Mouse (Mus musculus): ENCODE results near the gene Ctla2b. TPM values are rescaled to one million over a fixed set of nuclear protein-coding genes. Genes with fewer than 3 reads are reported as not detected.
"Not testable (repeated sequence)": the region's sequence is repeated elsewhere in the genome, so short reads cannot be mapped to it uniquely, and the experiment has no call there.

Ctla2b gene
- polyA plus RNA-seq (2014; fragmentation: Nextera tagmentation; extraction: Ambion mirVana), result 7.1 and 8.5 TPM in 2 replicates

- no peaks in the 10 kb centered on the region for H3K36me3 ChIP-seq (ENCODE audit: control insufficient read depth, insufficient read depth, low read length)
- no peak within 1 kb of the TSS for H3K4me3 ChIP-seq (ENCODE audit: control insufficient read depth in 1 of 2, insufficient read depth in 1 of 2, low read depth in 1 of 2, low read length in 2 of 2)
- no peak within 1 kb of the TSS for H3K9ac ChIP-seq (ENCODE audit: low read length)
- peak within 1 kb of the TSS; percentile 69 to 88 for H3K27ac ChIP-seq (replicated peaks in 1 of 2; ENCODE audit: control insufficient read depth in 1 of 2, insufficient read depth in 1 of 2, low read depth in 2 of 2, low read length in 2 of 2)
- 35% methylated on average over 3 of the region's 3 CpGs for WGBS
- no peaks in the 10 kb centered on the region for H3K27me3 ChIP-seq (ENCODE audit: control insufficient read depth, insufficient read depth, low read length)
- H3K4me1 ChIP-seq (ENCODE audit: control insufficient read depth in 2 of 2, insufficient read depth in 2 of 2, low read length in 2 of 2), result no peaks in the 10 kb centered on the region
- peak; percentile 86 for ATAC-seq (ENCODE audit: insufficient number of reproducible peaks, insufficient read depth, low FRiP score, low read depth)
- H3K4me2 ChIP-seq (ENCODE audit: low read length), result no peak within 1 kb of the TSS
- no peaks in the 10 kb centered on the region; the same call in none of the 2 replicates for H3K9me3 ChIP-seq (ENCODE audit: control insufficient read depth, low read length)
These were observed at the start of gene Ctla2b for GRCm38 (mm10) chr13:60897328-60897727. Gene Ctla2b (minus strand): TSS chr13:60897447.

GRCm38 (mm10) chr13:60941884-60942283 is 44.6 kb upstream of the Ctla2b start, which contains the start of gene Tpbpa:
Gene Tpbpa (minus strand): TSS chr13:60941984.
- H3K27ac ChIP-seq (replicated peaks in 1 of 2; ENCODE audit: control insufficient read depth in 1 of 2, insufficient read depth in 1 of 2, low read depth in 2 of 2, low read length in 2 of 2); H3K4me1 ChIP-seq (ENCODE audit: control insufficient read depth in 2 of 2, insufficient read depth in 2 of 2, low read length in 2 of 2); H3K9me3 ChIP-seq (ENCODE audit: control insufficient read depth, low read length); H3K27me3 ChIP-seq (ENCODE audit: control insufficient read depth, insufficient read depth, low read length); ATAC-seq (ENCODE audit: insufficient number of reproducible peaks, insufficient read depth, low FRiP score, low read depth); H3K36me3 ChIP-seq (ENCODE audit: control insufficient read depth, insufficient read depth, low read length); H3K4me3 ChIP-seq (ENCODE audit: control insufficient read depth in 1 of 2, insufficient read depth in 1 of 2, low read depth in 1 of 2, low read length in 2 of 2); H3K9ac ChIP-seq (ENCODE audit: low read length); H3K4me2 ChIP-seq (ENCODE audit: low read length): not testable (repeated sequence)
- WGBS, result 63% methylated on average over 3 of the region's 3 CpGs

- Histone ChIP-seq H3K9me3 (ENCODE audit: control insufficient read depth, low read length) (no peaks in the 10 kb centered on the region), H3K9ac (ENCODE audit: low read length) (no peak within 1 kb of the TSS), H3K27me3 (ENCODE audit: control insufficient read depth, insufficient read depth, low read length) (no peaks in the 10 kb centered on the region), H3K4me3 (ENCODE audit: control insufficient read depth in 1 of 2, insufficient read depth in 1 of 2, low read depth in 1 of 2, low read length in 2 of 2) (no peak within 1 kb of the TSS), H3K4me2 (ENCODE audit: low read length) (no peak within 1 kb of the TSS), H3K4me1 (ENCODE audit: control insufficient read depth in 2 of 2, insufficient read depth in 2 of 2, low read length in 2 of 2) (no peaks in the 10 kb centered on the region), H3K36me3 (ENCODE audit: control insufficient read depth, insufficient read depth, low read length) (no peaks in the 10 kb centered on the region), H3K27ac (replicated peaks in 1 of 2; ENCODE audit: control insufficient read depth in 1 of 2, insufficient read depth in 1 of 2, low read depth in 2 of 2, low read length in 2 of 2) (peak within 1 kb of the TSS; percentile 37 to 62; a peak in 2 of 4 replicates)
- 40% methylated on average over 5 of the region's 5 CpGs for WGBS
- ATAC-seq (ENCODE audit: insufficient number of reproducible peaks, insufficient read depth, low FRiP score, low read depth), result peak; percentile 88
These were observed 39.3 kb upstream of the Ctla2b start, which contains the start of the genes Gm49391 and Ctla2a for GRCm38 (mm10) chr13:60936500-60936901. Gene Gm49391 (minus strand): TSS chr13:60936571. Gene Ctla2a (minus strand): TSS chr13:60936625.

GRCm38 (mm10) chr13:60935490-60935889 is 38.2 kb upstream of the Ctla2b start, which contains the start of gene Gm49393:
Gene Gm49393 (minus strand): TSS chr13:60935590.
- H3K36me3 ChIP-seq (ENCODE audit: control insufficient read depth, insufficient read depth, low read length); H3K27me3 ChIP-seq (ENCODE audit: control insufficient read depth, insufficient read depth, low read length); H3K4me1 ChIP-seq (ENCODE audit: control insufficient read depth in 2 of 2, insufficient read depth in 2 of 2, low read length in 2 of 2); H3K9ac ChIP-seq (ENCODE audit: low read length); ATAC-seq (ENCODE audit: insufficient number of reproducible peaks, insufficient read depth, low FRiP score, low read depth); H3K27ac ChIP-seq (replicated peaks in 1 of 2; ENCODE audit: control insufficient read depth in 1 of 2, insufficient read depth in 1 of 2, low read depth in 2 of 2, low read length in 2 of 2); H3K4me3 ChIP-seq (ENCODE audit: control insufficient read depth in 1 of 2, insufficient read depth in 1 of 2, low read depth in 1 of 2, low read length in 2 of 2); H3K9me3 ChIP-seq (ENCODE audit: control insufficient read depth, low read length); H3K4me2 ChIP-seq (ENCODE audit: low read length): not testable (repeated sequence)
- 50% methylated on average over 2 of the region's 2 CpGs for WGBS

- not testable (repeated sequence) for H3K36me3 ChIP-seq (ENCODE audit: control insufficient read depth, insufficient read depth, low read length); H3K27ac ChIP-seq (replicated peaks in 1 of 2; ENCODE audit: control insufficient read depth in 1 of 2, insufficient read depth in 1 of 2, low read depth in 2 of 2, low read length in 2 of 2); H3K27me3 ChIP-seq (ENCODE audit: control insufficient read depth, insufficient read depth, low read length); H3K4me1 ChIP-seq (ENCODE audit: control insufficient read depth in 2 of 2, insufficient read depth in 2 of 2, low read length in 2 of 2); H3K4me2 ChIP-seq (ENCODE audit: low read length); H3K9me3 ChIP-seq (ENCODE audit: control insufficient read depth, low read length); H3K9ac ChIP-seq (ENCODE audit: low read length); ATAC-seq (ENCODE audit: insufficient number of reproducible peaks, insufficient read depth, low FRiP score, low read depth); H3K4me3 ChIP-seq (ENCODE audit: control insufficient read depth in 1 of 2, insufficient read depth in 1 of 2, low read depth in 1 of 2, low read length in 2 of 2)
- 78% methylated on average over 2 of the region's 2 CpGs for WGBS
These were observed 7.5 kb upstream of the Ctla2b start, which contains the start of gene Tpbpb for GRCm38 (mm10) chr13:60904780-60905179. Gene Tpbpb (minus strand): TSS chr13:60904880.

GRCm38 (mm10) chr13:60896794-60897193 is 453 bp downstream of the Ctla2b start, which contains the start of gene Gm49392:
Gene Gm49392 (minus strand): TSS chr13:60896894.
- ATAC-seq (ENCODE audit: insufficient number of reproducible peaks, insufficient read depth, low FRiP score, low read depth); H3K9ac ChIP-seq (ENCODE audit: low read length); H3K4me3 ChIP-seq (ENCODE audit: control insufficient read depth in 1 of 2, insufficient read depth in 1 of 2, low read depth in 1 of 2, low read length in 2 of 2); H3K4me2 ChIP-seq (ENCODE audit: low read length); H3K9me3 ChIP-seq (ENCODE audit: control insufficient read depth, low read length); H3K27me3 ChIP-seq (ENCODE audit: control insufficient read depth, insufficient read depth, low read length); H3K4me1 ChIP-seq (ENCODE audit: control insufficient read depth in 2 of 2, insufficient read depth in 2 of 2, low read length in 2 of 2); H3K36me3 ChIP-seq (ENCODE audit: control insufficient read depth, insufficient read depth, low read length): not testable (repeated sequence)
- peak within 1 kb of the TSS; percentile 69 to 88 for H3K27ac ChIP-seq (replicated peaks in 1 of 2; ENCODE audit: control insufficient read depth in 1 of 2, insufficient read depth in 1 of 2, low read depth in 2 of 2, low read length in 2 of 2)
- 84% methylated on average over 7 of the region's 8 CpGs for WGBS

DNA sequence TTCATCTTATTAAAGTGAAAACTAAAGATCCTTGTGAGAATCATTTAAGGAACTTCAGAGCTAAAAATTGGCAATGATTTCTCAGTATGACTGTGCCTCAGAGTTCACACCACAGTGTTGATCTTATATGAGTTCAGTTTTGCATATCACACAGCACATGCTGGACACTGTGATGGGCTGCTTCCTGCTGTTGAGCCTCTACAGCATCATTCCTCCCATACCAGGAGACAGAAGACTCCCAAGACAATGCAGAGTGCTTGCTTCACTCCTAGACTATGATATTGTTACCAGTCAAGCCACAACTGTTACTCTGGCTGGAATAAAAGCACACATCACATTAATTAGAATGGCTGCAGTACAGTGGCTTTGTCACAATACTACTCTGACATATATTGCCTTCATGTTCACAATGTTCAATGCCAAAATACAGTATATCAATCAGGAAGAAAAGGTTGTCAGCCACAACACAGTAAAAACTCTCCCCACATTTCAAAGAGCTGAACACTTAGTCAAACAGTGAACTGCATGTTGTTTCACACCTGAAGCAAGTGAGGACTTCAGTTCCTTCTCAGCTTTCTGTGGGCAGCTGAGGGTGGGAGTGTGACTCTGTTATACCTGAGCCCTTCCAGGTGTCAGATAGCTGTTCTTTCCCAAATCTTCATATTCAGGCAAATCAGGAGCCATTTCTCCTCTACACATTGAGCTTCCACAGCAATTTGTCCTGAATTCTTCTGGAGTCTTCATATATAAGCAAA is 1.7 kb downstream of the Ctla2b start:
- no peaks in the 10 kb centered on the region for H3K36me3 ChIP-seq (ENCODE audit: control insufficient read depth, insufficient read depth, low read length)
- H3K4me3 ChIP-seq (ENCODE audit: control insufficient read depth in 1 of 2, insufficient read depth in 1 of 2, low read depth in 1 of 2, low read length in 2 of 2), result no peak overlapping the region
- no peaks in the 10 kb centered on the region for H3K27me3 ChIP-seq (ENCODE audit: control insufficient read depth, insufficient read depth, low read length)
- H3K9me3 ChIP-seq (ENCODE audit: control insufficient read depth, low read length), result peaks cover 3% of the 10 kb centered on the region
- ATAC-seq (ENCODE audit: insufficient number of reproducible peaks, insufficient read depth, low FRiP score, low read depth), result no peak
- no peak overlapping the region for H3K27ac ChIP-seq (replicated peaks in 1 of 2; ENCODE audit: control insufficient read depth in 1 of 2, insufficient read depth in 1 of 2, low read depth in 2 of 2, low read length in 2 of 2)
- H3K4me2 ChIP-seq (ENCODE audit: low read length), result no peak overlapping the region
- no peak overlapping the region for H3K9ac ChIP-seq (ENCODE audit: low read length)
- no peaks in the 10 kb centered on the region for H3K4me1 ChIP-seq (ENCODE audit: control insufficient read depth in 2 of 2, insufficient read depth in 2 of 2, low read length in 2 of 2)
